Mouse (Mus musculus) embryo, embryonic 11 days (tissue): Measurements from ENCODE around the gene Tssk4.
A peak's percentile ranks its signal among the peaks of the same experiment; 100 is the strongest.

Experiments
- DNase-seq: peaks from one replicate; pipeline ENCODE4 v3.0.0-alpha.2; 2015

The Tssk4 gene

DNA sequence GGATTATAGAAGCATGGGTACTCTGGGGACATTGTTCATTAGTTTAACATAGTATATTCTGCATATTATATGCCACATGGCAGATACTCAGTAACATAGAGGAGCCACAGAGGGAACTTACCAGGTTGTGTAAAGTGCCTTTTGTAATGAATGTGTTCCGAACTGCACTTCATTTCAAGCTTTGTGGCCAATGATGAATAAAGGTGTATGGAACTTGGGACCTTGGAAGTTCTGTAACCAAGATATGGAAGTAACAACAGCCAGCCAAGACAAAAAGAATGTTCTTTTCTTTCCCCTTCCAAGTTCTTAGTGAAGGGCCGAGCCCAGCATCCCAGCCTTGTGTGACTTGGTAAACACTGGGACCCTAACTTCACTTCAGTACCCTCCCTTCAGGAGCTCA lies at the start of gene Tssk4:
Gene Tssk4, plus strand, starts transcription at position 301 of the 400 bp plus-strand sequence.
- DNase-seq = no peak

DNA sequence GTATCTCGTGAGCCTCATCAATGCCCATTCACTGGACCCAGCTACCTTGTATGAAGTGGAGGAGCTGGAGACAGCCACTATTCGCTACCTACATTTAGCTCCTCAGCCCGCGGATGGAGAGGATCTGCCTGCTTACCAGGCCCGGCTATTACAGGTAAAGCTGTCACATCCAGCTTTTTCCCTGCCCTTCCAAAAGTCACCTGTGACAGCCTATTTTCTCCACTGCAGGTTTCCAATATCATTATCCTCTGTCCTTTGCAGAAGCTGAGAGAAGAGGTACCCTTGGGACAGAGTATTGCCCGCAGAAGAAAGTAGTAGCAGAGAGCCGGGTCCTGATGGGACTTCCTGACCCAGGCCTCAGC lies 46.7 kb upstream of the Tssk4 start, which contains the start of gene Irf9:
Gene Irf9, plus strand, starts transcription at position 301 of the 362 bp plus-strand sequence.
- DNase-seq = no peak

DNA sequence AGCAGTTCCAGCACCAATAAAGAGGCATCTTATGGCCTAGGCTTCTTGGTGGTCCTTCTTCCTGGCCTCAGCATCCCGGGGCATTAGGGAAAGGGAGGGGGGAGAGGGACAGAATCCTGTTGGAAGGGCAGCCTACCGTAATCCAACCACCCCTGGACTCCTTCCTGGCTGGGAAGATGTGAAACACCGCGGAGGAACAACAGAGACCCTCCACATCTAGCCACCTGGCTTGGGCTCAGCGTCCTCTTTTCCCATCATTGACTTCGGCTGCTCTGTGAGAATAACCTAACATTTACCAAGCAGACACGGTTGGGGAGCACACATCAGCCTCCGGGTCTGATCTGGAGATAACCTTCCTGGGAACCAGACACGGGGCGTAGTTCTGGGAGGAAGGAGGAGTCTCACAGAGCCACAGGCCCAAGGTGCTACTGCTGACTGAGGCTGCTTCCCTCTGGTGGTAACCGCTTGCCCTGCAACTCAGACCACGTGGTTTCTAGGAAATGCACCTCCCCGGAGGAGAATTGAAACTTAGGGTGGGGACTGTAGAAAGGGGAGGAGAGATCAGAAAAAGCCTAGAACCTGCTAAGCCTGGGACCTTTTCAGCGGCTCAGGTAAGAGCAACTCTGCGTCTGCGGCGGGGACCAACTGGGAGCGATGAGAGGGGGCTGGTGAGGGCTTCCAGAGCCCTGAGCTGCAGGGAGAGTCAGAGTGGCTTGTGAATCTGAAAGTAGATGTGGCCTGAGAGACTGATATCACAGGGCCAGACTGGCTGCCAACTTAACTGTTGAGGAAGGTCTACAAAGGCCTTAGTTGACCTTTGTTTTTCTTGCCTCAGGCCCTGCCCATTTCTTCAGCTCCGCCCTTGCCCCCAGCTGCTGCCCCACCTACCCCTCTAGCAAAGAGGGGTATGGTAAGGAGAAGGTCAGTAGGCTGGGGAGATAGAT lies 46.1 kb upstream of the Tssk4 start:
- peak; percentile 87 for DNase-seq

DNA sequence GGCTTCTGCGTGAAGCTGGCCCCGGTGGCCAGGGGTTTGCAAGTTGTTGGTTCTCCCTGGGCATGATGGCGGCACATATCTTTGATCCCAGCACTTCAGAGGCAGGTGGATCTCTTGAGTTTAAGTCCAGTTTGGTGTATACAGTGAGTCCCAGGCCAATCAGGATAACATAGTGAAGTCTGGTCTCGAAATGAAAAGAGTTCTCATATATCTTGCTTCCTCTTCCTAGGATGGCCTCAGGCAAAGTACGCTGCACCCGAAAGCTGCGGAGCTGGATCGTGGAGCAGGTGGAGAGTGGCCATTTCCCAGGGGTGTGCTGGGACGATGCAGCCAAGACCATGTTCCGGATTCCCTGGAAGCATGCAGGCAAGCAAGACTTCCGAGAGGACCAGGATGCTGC lies 45.2 kb upstream of the Tssk4 start:
- DNase-seq = no peak

DNA sequence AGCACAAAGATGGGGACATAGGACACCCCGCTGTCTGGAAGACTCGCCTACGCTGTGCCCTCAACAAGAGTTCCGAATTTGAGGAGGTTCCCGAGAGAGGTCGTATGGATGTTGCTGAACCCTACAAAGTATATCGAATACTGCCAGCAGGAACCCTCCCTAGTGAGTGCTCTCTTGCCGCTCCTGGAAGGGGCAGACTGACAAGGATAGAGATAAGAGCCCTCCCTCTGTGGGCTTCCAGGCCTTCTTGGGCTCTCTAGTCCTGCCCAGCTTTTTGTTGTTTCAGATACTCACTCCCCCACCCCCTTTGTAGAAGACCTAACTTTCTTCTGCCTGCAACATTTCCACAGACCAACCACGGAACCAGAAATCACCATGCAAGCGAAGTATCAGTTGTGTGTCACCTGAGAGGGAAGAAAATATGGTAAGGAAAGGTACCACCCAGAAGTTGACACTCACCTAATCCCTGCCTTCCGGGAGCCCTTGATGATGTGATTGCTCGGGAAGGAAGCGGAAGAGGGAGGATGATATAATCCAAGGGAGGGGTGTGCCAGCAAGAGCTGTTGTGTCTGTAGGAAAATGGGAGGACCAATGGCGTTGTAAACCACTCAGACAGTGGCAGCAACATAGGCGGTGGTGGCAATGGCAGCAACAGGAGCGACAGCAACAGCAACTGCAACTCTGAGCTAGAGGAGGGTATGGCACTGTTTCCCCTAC lies 44.1 kb upstream of the Tssk4 start:
- DNase-seq = no peak

GRCm38 (mm10) chr14:55608339-55608738 lies 41.6 kb upstream of the Tssk4 start:
- DNase-seq = no peak

- no peak for DNase-seq
Observed at GRCm38 (mm10) chr14:55613346-55613745, 36.6 kb upstream of the Tssk4 start.

- DNase-seq = no peak
Observed at GRCm38 (mm10) chr14:55614565-55615178, 35.3 kb upstream of the Tssk4 start.

DNA sequence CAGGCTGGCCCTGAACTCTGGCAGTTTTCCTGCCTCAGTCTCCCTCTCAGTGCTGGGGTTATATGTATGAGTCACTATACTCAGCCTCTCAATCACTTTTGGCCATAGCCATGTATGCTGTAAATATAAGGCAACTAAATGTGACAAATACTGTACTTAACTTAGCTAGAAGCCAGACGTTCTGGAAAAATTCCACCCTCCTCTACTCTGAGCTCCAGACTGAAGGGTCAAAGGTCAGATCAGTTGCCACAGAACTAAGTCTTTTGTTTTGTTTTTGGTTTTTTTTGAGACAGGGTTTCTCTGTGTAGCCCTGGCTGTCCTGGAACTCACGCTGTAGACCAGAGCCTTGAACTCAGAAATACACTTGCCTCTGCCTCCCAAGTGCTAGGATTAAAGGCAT lies 34.1 kb upstream of the Tssk4 start:
- DNase-seq = no peak

DNA sequence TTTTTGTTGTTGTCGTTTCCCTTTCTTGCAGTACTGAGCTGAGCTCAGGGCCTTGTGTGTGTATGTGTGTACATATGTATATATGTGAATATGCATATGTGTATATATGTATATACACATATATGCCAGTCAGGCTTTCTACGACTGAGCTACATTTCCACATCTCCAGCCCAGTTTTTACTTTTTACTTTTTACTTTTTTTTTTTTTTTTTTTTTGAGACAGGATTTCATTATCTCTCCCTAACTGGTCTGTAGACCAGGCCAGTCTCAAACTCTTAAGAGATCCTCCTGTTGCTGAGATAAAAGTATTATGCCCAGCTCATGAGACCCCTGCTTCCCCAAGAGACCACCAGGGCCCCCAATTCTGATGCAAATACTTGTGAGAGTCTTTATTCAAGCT lies 33.1 kb upstream of the Tssk4 start:
- no peak for DNase-seq

DNA sequence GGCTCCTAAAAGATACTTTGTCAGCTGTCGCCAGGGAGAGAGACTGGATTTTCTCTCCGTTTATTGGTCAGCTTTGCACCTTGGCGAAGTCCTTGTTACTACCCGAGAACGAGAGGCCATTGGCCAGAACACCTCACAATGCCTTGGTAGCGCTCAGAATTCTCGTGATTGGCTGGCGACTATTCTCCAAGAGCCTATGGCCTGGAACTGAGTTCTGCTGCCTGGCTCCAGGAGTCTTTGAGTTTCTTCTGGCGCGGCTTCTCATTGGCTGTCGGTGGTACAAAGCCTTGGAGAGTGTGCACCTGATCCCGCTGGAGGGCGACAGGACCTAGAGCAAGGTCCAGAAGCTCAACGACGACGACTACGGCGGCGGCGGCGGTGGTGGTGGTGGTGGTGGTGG lies 32.2 kb upstream of the Tssk4 start, which contains the start of gene Rec8:
Gene Rec8, plus strand, starts transcription at position 216 of the 400 bp plus-strand sequence.
- peak; percentile 79 for DNase-seq

- DNase-seq = no peak
Observed at GRCm38 (mm10) chr14:55618486-55619195, 31.3 kb upstream of the Tssk4 start.

GRCm38 (mm10) chr14:55628077-55628827 lies 21.7 kb upstream of the Tssk4 start:
- no peak for DNase-seq

DNA sequence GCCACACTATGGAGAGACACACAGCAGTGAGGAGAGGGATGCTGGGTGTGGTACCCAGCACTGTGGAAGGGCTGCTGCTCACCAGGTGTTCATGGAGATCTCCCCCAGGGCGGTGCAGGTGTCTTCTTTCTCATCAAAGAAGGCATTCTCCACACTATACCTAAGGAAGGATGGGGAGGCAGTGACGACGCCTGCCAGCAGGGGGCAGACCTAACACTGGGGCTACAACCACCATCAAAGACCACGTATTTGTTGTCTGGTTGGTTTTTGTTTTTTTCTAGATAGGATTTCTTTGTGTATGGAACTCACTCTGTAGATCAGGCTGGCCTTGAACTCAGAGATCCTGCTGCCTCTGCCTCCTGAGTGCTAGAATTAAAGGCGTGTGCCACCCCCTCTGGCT lies 20.7 kb upstream of the Tssk4 start:
- DNase-seq = peak; percentile 31

- no peak for DNase-seq
Observed at GRCm38 (mm10) chr14:55634874-55635522, 15.0 kb upstream of the Tssk4 start.

GRCm38 (mm10) chr14:55635523-55636007 lies 14.4 kb upstream of the Tssk4 start, which contains the start of gene Ipo4:
Gene Ipo4, minus strand, starts transcription at chr14:55635957.
- peak; percentile 95 for DNase-seq

GRCm38 (mm10) chr14:55637795-55638194 lies 12.2 kb upstream of the Tssk4 start, which contains the start of gene Gm49378:
Gene Gm49378, minus strand, starts transcription at chr14:55637895.
- DNase-seq = no peak

DNA sequence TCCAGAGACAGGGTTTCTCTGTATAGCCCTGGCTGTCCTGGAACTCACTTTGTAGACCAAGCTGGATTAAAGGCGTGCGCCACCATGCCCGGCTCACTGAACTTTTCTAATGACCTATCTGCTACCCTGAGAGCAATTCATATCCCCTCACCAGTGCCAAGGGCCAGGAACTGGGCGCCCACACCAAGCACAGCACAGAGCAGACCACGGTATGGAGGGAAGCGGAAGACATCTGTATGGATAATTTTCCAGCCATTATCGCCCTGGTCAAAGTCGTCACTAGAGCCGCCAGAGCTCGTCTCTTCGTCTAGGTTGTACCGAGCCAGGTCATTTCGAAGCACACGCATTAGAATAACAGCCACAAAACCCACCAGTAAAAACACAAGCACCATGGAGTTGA lies 9.2 kb upstream of the Tssk4 start:
- no peak for DNase-seq

- no peak for DNase-seq
Observed at GRCm38 (mm10) chr14:55641291-55641690, 8.7 kb upstream of the Tssk4 start.

GRCm38 (mm10) chr14:55642679-55643059 lies 7.3 kb upstream of the Tssk4 start:
- DNase-seq = no peak
